Mouse (Mus musculus) urinary bladder, postnatal 25 days (tissue): ENCODE measurements around the gene Cdk14.

Source experiments
- DNase-seq: peaks from one replicate; pipeline ENCODE4 v3.0.0; 2022; ENCODE audit warnings: low spot score

Gene Cdk14

DNA sequence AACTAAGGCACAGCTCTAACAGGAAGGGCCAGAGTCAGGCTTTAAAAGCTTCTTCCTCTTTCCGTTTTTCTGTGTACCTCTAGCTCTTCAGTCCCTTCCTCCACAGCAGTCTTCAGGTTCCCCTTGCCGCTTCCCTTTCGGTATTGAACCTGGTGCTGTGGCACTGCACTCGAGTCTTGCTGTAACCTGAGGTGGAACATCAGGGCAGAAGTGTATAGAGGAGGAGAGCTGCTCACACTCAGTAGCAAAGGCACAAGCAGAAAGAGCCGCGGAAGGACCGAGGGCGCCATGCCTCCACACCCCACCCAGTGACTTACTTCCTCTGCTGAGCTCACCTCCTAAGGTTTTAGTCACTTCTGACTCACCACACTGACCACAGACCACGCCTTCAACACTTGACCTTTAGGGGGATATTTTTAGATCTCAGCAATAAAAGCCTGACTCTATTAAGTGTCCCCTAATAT, at the start of gene Cdk14:
TSS of gene Cdk14 (minus strand) at position 321 of the 464 bp plus-strand sequence.
- no peak for DNase-seq

- no peak for DNase-seq
Observed at GRCm38 (mm10) chr5:5465256-5465655, 45.1 kb upstream of the Cdk14 start.

- DNase-seq, result no peak
Observed at GRCm38 (mm10) chr5:5431746-5432438, 11.8 kb upstream of the Cdk14 start.

- DNase-seq, result no peak
Observed at GRCm38 (mm10) chr5:5423723-5424171, 3.6 kb upstream of the Cdk14 start.

DNA sequence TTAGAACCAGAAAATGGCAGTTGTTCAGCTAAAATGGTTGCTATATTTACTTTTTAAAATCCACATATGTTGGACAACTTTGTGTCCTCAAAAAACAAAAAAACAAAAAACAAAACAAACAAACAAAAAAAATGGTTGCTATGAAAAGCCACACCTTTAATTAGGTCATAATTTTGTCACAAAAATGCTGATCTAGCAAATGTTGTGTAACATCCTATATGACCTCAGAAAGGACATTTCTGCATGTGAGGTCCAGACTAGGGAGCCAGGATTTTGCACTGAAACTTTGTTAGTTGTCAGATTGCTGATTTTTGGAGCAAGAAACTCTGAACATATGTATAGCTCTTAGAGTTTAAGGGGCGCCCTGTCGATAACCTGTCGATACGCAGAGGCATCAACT, 3.0 kb upstream of the Cdk14 start:
- no peak for DNase-seq

GRCm38 (mm10) chr5:5421439-5421838, 1.3 kb upstream of the Cdk14 start:
- no peak for DNase-seq

DNA sequence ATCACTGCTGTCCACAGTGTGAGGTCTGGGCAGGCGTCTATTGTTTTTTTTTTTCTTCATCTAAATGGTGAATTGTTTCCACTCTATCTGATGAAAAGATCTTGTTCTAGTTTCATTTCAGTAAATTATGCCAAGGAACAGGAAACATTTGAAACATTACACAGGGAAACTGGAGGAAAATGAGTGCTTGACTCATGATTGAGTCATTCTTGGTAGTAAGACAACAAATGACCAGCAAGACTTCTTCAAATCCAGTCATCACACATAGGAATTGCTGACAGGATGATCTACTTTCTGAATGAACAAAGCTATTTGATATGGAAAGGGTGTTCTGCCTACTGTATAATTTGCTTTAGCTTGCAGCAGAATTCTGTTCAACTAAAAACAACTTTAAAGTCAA, 859 bp downstream of the Cdk14 start:
- DNase-seq, result no peak

DNA sequence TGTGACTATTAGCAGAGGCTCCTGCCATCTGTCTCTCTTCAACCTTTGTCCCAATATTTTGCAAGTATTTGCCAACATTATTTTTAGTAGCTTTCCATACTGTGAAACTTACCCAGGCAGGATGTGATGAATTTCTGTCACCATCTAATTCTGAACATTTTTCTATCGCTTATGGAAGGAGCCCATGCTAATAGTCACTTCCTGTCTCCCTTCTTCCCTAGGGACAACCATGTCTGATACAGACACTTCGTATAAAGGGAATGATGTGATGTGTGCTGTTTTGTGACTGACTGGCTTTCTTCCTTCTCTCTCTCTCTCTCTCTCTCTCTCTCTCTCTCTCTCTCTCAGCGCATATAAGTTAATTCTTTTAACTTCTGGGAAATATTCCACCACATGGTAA, 5.3 kb downstream of the Cdk14 start:
- DNase-seq, result no peak

- no peak for DNase-seq
Observed at GRCm38 (mm10) chr5:5411886-5412285, 8.2 kb downstream of the Cdk14 start.

GRCm38 (mm10) chr5:5401986-5402385, 18.1 kb downstream of the Cdk14 start:
- DNase-seq, result no peak

GRCm38 (mm10) chr5:5392786-5393185, 27.3 kb downstream of the Cdk14 start:
- DNase-seq, result no peak

DNA sequence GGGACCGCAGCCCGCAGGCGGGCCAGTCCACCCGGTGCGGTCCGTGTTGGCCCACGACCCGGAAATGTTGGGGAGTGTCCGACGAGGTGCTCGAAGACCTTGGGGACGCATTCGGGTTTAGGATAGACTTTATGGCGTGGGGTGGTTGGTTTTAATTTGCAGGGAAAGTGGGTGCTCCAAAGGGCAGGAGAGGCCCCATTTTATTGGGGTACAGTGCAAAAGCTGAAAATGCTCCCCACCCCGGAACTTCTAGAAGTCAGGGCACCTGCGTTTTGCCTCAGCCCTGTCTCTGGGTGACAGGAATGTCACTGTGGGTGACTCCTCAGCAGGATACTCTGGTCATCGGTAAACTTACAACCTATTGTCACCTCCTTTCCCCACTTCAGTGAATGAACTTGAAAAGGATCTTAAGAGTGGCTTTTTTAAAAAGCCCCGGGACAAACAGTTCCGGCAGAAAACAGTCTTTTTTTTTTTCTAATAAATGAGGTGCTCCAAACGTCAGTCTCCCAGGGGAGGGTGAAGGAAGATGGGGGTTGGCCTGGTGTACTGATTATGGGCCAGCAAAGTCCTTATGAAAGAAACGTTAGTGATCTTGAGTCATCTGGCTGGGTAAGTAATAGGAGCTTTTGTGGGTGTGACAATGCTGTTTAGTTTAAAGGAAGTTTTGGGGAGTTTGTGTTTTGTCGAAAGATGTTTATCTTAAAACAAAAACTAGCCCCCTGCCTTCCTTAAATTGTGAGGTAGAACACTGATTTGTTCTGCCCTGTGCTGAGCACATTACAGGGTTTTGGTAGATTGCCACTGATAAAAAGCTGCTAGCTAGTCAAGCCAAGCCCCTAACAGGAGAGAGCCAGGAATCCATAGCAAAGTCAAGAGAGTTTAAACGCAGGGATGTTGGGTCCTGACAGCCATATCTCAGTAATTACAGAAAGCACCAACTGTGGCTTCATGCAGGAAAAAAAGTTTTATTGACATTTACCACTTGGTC, 39.1 kb downstream of the Cdk14 start:
- no peak for DNase-seq

DNA sequence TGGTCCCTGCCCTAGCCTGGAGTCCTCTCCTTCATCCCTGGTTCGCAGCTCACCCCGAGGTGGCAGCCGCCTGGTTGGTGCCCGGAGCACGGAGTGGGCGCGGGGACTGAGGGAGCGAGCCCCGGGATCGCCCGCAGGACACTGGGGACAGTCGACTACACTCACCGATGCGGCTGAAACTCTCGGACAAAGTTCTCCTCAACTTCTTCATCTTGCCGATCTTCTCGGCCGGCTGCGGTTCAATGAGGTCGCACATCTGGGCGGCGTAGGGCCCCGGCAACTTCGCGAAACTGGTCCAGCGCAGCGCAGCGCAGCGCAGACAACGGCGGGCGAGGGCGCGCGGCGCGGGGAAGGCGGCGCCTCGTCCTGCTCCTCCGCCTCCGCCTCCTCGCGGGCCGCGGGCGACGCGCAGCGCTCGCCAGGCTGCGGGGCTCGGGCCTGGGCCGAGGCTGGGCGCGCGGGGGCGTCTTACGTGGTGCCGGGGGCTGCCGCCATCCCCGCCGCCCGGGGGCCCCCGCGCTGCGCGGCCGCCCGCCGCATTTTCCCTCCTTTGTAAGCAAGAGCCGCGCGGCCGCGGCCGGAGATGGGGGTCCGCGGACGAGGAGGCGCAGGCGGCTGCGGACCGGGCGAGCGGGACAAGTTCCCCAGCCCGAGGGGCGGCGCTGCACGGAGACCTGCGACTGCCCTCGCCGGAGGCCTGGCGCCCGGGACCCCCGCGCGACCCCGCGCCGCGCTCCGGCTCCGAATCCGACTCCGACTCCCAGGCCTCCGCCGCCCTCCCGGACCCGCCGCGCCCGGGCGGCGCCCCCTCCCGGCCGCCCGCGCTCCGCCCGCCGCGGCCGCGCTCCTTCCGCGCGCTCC, 40.0 kb downstream of the Cdk14 start:
- peak; percentile 63 for DNase-seq

- DNase-seq, result no peak
Observed at GRCm38 (mm10) chr5:5379501-5379869, 40.6 kb downstream of the Cdk14 start.

- DNase-seq, result no peak
Observed at GRCm38 (mm10) chr5:5374393-5374792, 45.7 kb downstream of the Cdk14 start.

GRCm38 (mm10) chr5:5373541-5373940, 46.6 kb downstream of the Cdk14 start:
- DNase-seq, result no peak

DNA sequence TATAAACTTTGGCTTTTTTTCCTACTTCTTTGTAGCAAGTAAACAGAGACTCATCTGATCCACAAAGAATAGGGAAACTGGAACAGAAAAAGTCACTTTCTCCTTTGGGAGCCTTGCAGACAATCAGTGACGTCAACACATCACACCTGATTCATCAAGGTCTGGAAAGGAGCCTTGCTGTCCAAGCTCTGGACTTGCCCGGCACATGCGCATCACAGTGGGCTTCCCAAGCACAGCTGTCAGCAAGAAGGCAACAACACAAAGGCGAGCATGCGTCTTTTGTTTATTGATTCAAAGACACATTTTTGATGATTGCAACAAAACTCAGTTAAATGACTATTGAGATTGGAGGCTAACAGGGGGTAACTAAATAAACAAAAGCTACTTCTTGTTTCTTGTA, 47.2 kb downstream of the Cdk14 start:
- no peak for DNase-seq

DNA sequence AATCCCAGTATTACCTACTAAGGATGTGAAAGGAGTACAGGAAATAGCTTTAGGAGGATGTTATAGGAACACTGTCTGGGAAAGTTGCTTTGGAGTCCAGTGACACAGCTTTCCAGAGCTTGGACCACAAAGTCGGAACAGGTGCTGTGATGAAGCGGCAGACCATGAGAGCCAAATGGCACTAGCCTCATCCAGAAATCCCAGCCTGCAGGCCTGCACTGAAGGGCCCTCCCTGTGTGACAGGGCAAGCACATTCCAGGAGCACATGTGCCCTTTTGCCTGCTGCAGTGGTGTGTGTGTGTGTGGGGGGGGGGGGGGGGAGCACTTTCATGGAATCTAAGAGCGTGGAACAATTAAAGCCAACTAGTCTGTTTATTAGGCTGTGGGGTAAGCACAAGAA, 47.8 kb downstream of the Cdk14 start:
- DNase-seq, result no peak

GRCm38 (mm10) chr5:5370322-5371082, 49.6 kb downstream of the Cdk14 start:
- DNase-seq, result no peak

DNA sequence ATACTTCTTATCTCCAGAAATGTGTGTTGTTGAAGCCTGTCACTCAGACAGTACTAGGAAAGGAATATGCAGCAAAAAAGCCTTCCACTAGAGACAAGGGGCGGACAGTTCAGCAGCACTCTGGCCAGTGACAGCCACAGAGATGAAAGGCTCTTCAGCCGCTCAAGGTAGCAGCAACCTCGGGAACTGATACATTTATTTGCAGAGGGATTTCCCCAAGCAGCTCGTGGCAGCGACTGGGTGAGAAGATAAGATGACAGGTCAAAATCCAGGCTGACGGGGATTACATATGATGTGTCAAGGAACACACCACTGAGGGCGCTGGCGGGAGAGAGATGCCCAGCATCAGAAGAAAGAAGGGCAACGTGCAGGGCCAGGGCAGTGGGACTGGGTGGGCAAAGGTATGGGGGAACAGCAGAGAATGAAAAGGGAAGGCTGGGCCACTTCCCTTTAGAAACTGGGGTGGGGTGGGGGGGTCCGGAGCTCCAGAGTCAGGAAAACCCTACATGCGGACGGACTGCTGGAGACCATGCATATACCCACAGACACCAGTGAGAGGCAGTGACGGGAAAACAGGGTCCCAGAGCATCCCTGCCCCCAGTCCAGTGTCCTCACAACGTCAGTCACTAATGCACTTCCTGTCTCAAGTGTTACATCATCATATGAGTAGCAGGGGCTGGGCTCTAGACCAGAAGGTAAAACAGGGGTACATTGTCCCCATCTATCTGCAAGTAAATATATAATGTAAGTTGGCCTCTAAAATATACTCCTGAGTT, 51.5 kb downstream of the Cdk14 start:
- no peak for DNase-seq

DNA sequence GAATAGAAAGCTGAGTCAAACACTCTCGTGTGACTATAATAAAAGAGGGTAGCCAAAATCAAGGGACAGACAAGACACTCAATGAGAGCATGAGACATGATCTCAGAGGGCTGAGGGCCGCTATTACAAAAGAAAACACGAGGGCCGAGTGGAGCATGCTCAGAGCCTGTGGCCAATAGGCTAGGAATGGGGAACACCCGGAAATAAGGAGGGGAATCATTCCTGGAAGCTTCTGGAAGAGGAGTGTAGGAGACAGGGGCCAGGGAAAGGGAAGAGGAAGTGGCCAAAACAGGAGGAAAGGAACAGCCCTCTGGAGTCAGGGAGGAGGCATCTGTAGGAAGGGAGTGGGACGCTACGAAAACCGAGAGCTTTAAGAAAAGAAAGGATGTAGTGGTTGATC, 52.6 kb downstream of the Cdk14 start:
- DNase-seq, result no peak
